7 mouse cellular contexts compared by ENCODE assay signal in genomic region chr2:33316516-33316915, GRCm38 (mm10). TPM values are rescaled to one million over a fixed set of nuclear protein-coding genes. Genes with fewer than 3 reads are reported as not detected.
DNase-seq lines count a peak whose midpoint lies in the region; ATAC-seq lines count a peak whose summit lies in the region.

No protein-coding gene starts in this region.

- H3K27me3 ChIP-seq in embryonic facial prominence, embryonic 11.5 days (ENCODE audit: control insufficient read depth, insufficient read depth, low read length): no peaks in the 10 kb centered on the region
- H3K27me3 ChIP-seq in limb, embryonic 12.5 days: no peaks in the 10 kb centered on the region
- no peaks in the 10 kb centered on the region for H3K27me3 ChIP-seq in midbrain, embryonic 16.5 days (ENCODE audit: control insufficient read depth, insufficient read depth, low read depth, low read length)

- 27% methylated on average over 7 of the region's 7 CpGs for WGBS in embryonic facial prominence, embryonic 11.5 days
- WGBS in limb, embryonic 12.5 days: 42% methylated on average over 7 of the region's 7 CpGs
- 19% methylated on average over 7 of the region's 7 CpGs for WGBS in midbrain, embryonic 16.5 days

- no peaks in the 10 kb centered on the region for H3K36me3 ChIP-seq in embryonic facial prominence, embryonic 11.5 days (replicated peaks; ENCODE audit: control insufficient read depth, insufficient read depth, low read depth, low read length)
- H3K36me3 ChIP-seq in limb, embryonic 12.5 days: no peaks in the 10 kb centered on the region
- H3K36me3 ChIP-seq in midbrain, embryonic 16.5 days (ENCODE audit: control insufficient read depth, insufficient read depth, low read length): no peaks in the 10 kb centered on the region; the same call in 1 of the 2 replicates

- H3K4me3 ChIP-seq in embryonic facial prominence, embryonic 11.5 days (ENCODE audit: low read depth, low read length): no peak overlapping the region
- no peak overlapping the region for H3K4me3 ChIP-seq in limb, embryonic 12.5 days (replicated peaks)
- H3K4me3 ChIP-seq in midbrain, embryonic 16.5 days (ENCODE audit: low read depth, low read length): no peak overlapping the region

- 0 out of 2 replicates have a peak overlapping the region, but pooled peaks have one; percentile 26 for H3K9ac ChIP-seq in embryonic facial prominence, embryonic 11.5 days (replicated peaks; ENCODE audit: low read length)
- no peak overlapping the region; the same call in 1 of the 2 replicates for H3K9ac ChIP-seq in limb, embryonic 12.5 days (replicated peaks)
- no peak overlapping the region for H3K9ac ChIP-seq in midbrain, embryonic 16.5 days (ENCODE audit: low read depth, low read length)

- H3K4me2 ChIP-seq in embryonic facial prominence, embryonic 11.5 days (ENCODE audit: low read depth, low read length): no peak overlapping the region
- H3K4me2 ChIP-seq in limb, embryonic 12.5 days: no peak overlapping the region
- no peak overlapping the region for H3K4me2 ChIP-seq in midbrain, embryonic 16.5 days (ENCODE audit: low read length)

- ATAC-seq in embryonic facial prominence, embryonic 11.5 days (replicated peaks; ENCODE audit: insufficient number of reproducible peaks, low FRiP score, low TSS enrichment, low read depth): peak; percentile 86
- ATAC-seq in limb, embryonic 12.5 days (ENCODE audit: insufficient number of reproducible peaks, insufficient read depth, low FRiP score, low TSS enrichment, low read depth): peak; percentile 81
- peak; percentile 76 for ATAC-seq in midbrain, embryonic 16.5 days

- no peak overlapping the region for H3K27ac ChIP-seq in embryonic facial prominence, embryonic 11.5 days (replicated peaks; ENCODE audit: low read depth, low read length)
- peak overlapping the region; percentile 41; the same call in 1 of the 2 replicates for H3K27ac ChIP-seq in limb, embryonic 12.5 days
- H3K27ac ChIP-seq in midbrain, embryonic 16.5 days (ENCODE audit: low read length): peak overlapping the region; percentile 10; the same call in 1 of the 2 replicates

- H3K4me1 ChIP-seq in embryonic facial prominence, embryonic 11.5 days (ENCODE audit: control insufficient read depth, insufficient read depth, low read length): no peaks in the 10 kb centered on the region; the same call in 1 of the 2 replicates
- H3K4me1 ChIP-seq in limb, embryonic 12.5 days (replicated peaks): peaks cover 42% of the 10 kb centered on the region
- peaks cover 12% of the 10 kb centered on the region; the same call in 1 of the 2 replicates for H3K4me1 ChIP-seq in midbrain, embryonic 16.5 days (ENCODE audit: control insufficient read depth, insufficient read depth, low read length)

- H3K9me3 ChIP-seq in embryonic facial prominence, embryonic 11.5 days (replicated peaks; ENCODE audit: control insufficient read depth, low read length): no peaks in the 10 kb centered on the region
- no peaks in the 10 kb centered on the region for H3K9me3 ChIP-seq in limb, embryonic 12.5 days
- H3K9me3 ChIP-seq in midbrain, embryonic 16.5 days (replicated peaks; ENCODE audit: control insufficient read depth, low read length, poor library complexity, severe bottlenecking): no peaks in the 10 kb centered on the region

- peak; percentile 72 to 86 for DNase-seq in adrenal gland, postnatal 36 days
- peak; percentile 80 for DNase-seq in embryonic facial prominence, embryonic 11.5 days (ENCODE audit: low spot score)
- DNase-seq in heart, adult 18-20 months: peak; percentile 91 to 95
- peak; percentile 75 for DNase-seq in kidney, adult 11 months
- DNase-seq in spleen, postnatal 36 days (ENCODE audit: low spot score in 2 of 2): peak; percentile 21 to 30

RNA-seq across cellular contexts. Expression of gene Ralgps1, which starts 54.8 kb away (rescaled TPM):
- 1 to 10 TPM; 3.6 to 4.3 TPM for total RNA-seq in adrenal gland, postnatal 36 days (2021)
- polyA plus RNA-seq in embryonic facial prominence, embryonic 11.5 days (2014; fragmentation: Nextera tagmentation; extraction: Ambion mirVana): 3.9 and 5.2 TPM in 2 replicates
- 1 to 10 TPM; 6.6 to 7.3 TPM for total RNA-seq in heart, adult 18-20 months (2021)
- 4.8 and 5.2 TPM in 2 replicates for polyA plus RNA-seq in limb, embryonic 12.5 days (2016; fragmentation: Nextera tagmentation; extraction: Ambion mirVana)
- polyA plus RNA-seq in midbrain, embryonic 16.5 days (2015; fragmentation: Nextera tagmentation; extraction: Ambion mirVana): 48.4 and 54.3 TPM in 2 replicates

Comparison
In these comparisons a context has a peak if more than half of its experiments do, and no peak if none do; other contexts are left out.
1. DNase-seq: peak in every context shown above with its lines; median percentile 93 in heart, adult 18-20 months; 80 in embryonic facial prominence, embryonic 11.5 days; 79 in adrenal gland, postnatal 36 days; 75 in kidney, adult 11 months; 26 in spleen, postnatal 36 days.